Mouse (Mus musculus): Measurements from ENCODE around the gene Haspin. TPM values are rescaled to one million over a fixed set of nuclear protein-coding genes. Genes with fewer than 3 reads are reported as not detected.
A peak's percentile ranks its signal among the peaks of the same experiment; 100 is the strongest.

The Haspin gene
- 5.5 and 6.1 TPM in 2 replicates for polyA plus RNA-seq (2012; rRNA removed)
- polyA plus RNA-seq (2014; fragmentation: Nextera tagmentation; extraction: Ambion mirVana) = 11.2 and 12.6 TPM in 2 replicates

GRCm38 (mm10) chr11:73137591-73138501 is at the start of gene Haspin:
Gene Haspin, minus strand, starts transcription at chr11:73138294.
- Histone ChIP-seq H3K36me3 (ENCODE audit: control insufficient read depth, insufficient read depth, low read length) (peaks cover 7% of the 10 kb centered on the region), H3K4me1 (ENCODE audit: control insufficient read depth, insufficient read depth, low read length) (peaks cover 15% of the 10 kb centered on the region), H3K4me2 (replicated peaks; ENCODE audit: low read depth, low read length, severe bottlenecking) (peak within 1 kb of the TSS; percentile 87), H3K27me3 (ENCODE audit: control insufficient read depth, insufficient read depth, low read length) (no peaks in the 10 kb centered on the region), H3K9me3 (ENCODE audit: control insufficient read depth, low read length) (no peaks in the 10 kb centered on the region), H3K27ac (replicated peaks; ENCODE audit: low read depth, low read length) (no peak within 1 kb of the TSS), H3K9ac (ENCODE audit: low read depth, low read length, severe bottlenecking) (peak within 1 kb of the TSS; percentile 80), H3K4me3 (replicated peaks; ENCODE audit: low read length) (peak within 1 kb of the TSS; percentile 90)
- ATAC-seq (ENCODE audit: low FRiP score, low read depth) (peak; percentile 90), DNase-seq (ENCODE audit: low spot score) (peak; percentile 84)
- TF ChIP-seq POLR2A (IDR thresholded peaks at IDR 0.05; ENCODE audit: borderline replicate concordance, extremely low read depth, insufficient read depth, insufficient read length) = 0 out of 2 replicates have a peak, but pooled peaks have one; percentile 20
- WGBS = under 1% methylated on average over 60 of the region's 84 CpGs

- Histone ChIP-seq H3K9me3 (ENCODE audit: control insufficient read depth, low read length) (no peaks in the 10 kb centered on the region), H3K27ac (replicated peaks; ENCODE audit: low read depth, low read length) (no peak overlapping the region), H3K4me1 (ENCODE audit: control insufficient read depth, insufficient read depth, low read length) (no peaks in the 10 kb centered on the region), H3K4me2 (replicated peaks; ENCODE audit: low read depth, low read length, severe bottlenecking) (no peak overlapping the region), H3K4me3 (replicated peaks; ENCODE audit: low read length) (no peak overlapping the region), H3K36me3 (ENCODE audit: control insufficient read depth, insufficient read depth, low read length) (peaks cover 57% of the 10 kb centered on the region), H3K27me3 (ENCODE audit: control insufficient read depth, insufficient read depth, low read length) (no peaks in the 10 kb centered on the region), H3K9ac (ENCODE audit: low read depth, low read length, severe bottlenecking) (no peak overlapping the region)
- no peak for TF ChIP-seq POLR2A (IDR thresholded peaks at IDR 0.05; ENCODE audit: borderline replicate concordance, extremely low read depth, insufficient read depth, insufficient read length)
- ATAC-seq (ENCODE audit: low FRiP score, low read depth) = no peak
- WGBS = 86% methylated on average over 6 of the region's 6 CpGs
- no peak for DNase-seq (ENCODE audit: low spot score)
Observed at GRCm38 (mm10) chr11:73187231-73187630, 49.1 kb upstream of the Haspin start.

- Histone ChIP-seq H3K27me3 (ENCODE audit: control insufficient read depth, insufficient read depth, low read length) (no peaks in the 10 kb centered on the region), H3K4me1 (ENCODE audit: control insufficient read depth, insufficient read depth, low read length) (no peaks in the 10 kb centered on the region), H3K9me3 (ENCODE audit: control insufficient read depth, low read length) (no peaks in the 10 kb centered on the region), H3K4me3 (replicated peaks; ENCODE audit: low read length) (no peak overlapping the region), H3K9ac (ENCODE audit: low read depth, low read length, severe bottlenecking) (no peak overlapping the region), H3K4me2 (replicated peaks; ENCODE audit: low read depth, low read length, severe bottlenecking) (no peak overlapping the region), H3K27ac (replicated peaks; ENCODE audit: low read depth, low read length) (no peak overlapping the region), H3K36me3 (ENCODE audit: control insufficient read depth, insufficient read depth, low read length) (peaks cover 55% of the 10 kb centered on the region)
- DNase-seq (ENCODE audit: low spot score) (no peak), ATAC-seq (ENCODE audit: low FRiP score, low read depth) (no peak)
- WGBS = 91% methylated on average over 10 of the region's 10 CpGs
- TF ChIP-seq POLR2A (IDR thresholded peaks at IDR 0.05; ENCODE audit: borderline replicate concordance, extremely low read depth, insufficient read depth, insufficient read length) = no peak
Observed at GRCm38 (mm10) chr11:73185872-73186615, 48.0 kb upstream of the Haspin start.

GRCm38 (mm10) chr11:73177895-73178294 is 39.8 kb upstream of the Haspin start:
- 0% methylated on average over 2 of the region's 2 CpGs for WGBS
- ATAC-seq (ENCODE audit: low FRiP score, low read depth) (no peak), DNase-seq (ENCODE audit: low spot score) (no peak)
- peaks cover 14% of the 10 kb centered on the region for H3K4me1 ChIP-seq (ENCODE audit: control insufficient read depth, insufficient read depth, low read length)
- H3K36me3 ChIP-seq (ENCODE audit: control insufficient read depth, insufficient read depth, low read length) = peaks cover 38% of the 10 kb centered on the region
- peak overlapping the region; percentile 98 for H3K4me3 ChIP-seq (replicated peaks; ENCODE audit: low read length)
- peak overlapping the region; percentile 84 for H3K9ac ChIP-seq (ENCODE audit: low read depth, low read length, severe bottlenecking)
- H3K9me3 ChIP-seq (ENCODE audit: control insufficient read depth, low read length) = no peaks in the 10 kb centered on the region
- H3K27me3 ChIP-seq (ENCODE audit: control insufficient read depth, insufficient read depth, low read length) = no peaks in the 10 kb centered on the region
- peak overlapping the region; percentile 11; the same call in 1 of the 2 replicates for H3K27ac ChIP-seq (replicated peaks; ENCODE audit: low read depth, low read length)
- H3K4me2 ChIP-seq (replicated peaks; ENCODE audit: low read depth, low read length, severe bottlenecking) = peak overlapping the region; percentile 74
- TF ChIP-seq POLR2A (IDR thresholded peaks at IDR 0.05; ENCODE audit: borderline replicate concordance, extremely low read depth, insufficient read depth, insufficient read length) = no peak

DNA sequence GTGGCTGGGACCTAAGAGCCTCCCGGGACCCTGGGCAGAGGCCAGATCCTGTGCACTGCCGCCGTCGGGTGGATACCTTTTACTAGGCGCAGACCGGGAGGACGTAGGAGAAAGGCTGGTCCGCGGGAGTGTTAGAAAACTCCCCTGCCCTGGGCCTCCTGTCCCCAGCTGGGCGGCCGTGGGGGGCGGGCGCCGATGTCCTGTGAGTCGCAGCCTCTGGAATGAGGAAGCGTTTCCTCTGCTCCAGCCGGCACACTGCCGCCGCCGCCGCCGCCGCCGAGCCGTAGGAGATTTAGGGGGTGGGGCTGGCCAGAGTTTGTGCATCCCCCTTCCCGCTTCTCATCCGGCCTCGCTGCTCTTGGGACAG is 39.4 kb upstream of the Haspin start:
- Histone ChIP-seq H3K27me3 (ENCODE audit: control insufficient read depth, insufficient read depth, low read length) (no peaks in the 10 kb centered on the region), H3K4me2 (replicated peaks; ENCODE audit: low read depth, low read length, severe bottlenecking) (peak overlapping the region; percentile 74), H3K4me3 (replicated peaks; ENCODE audit: low read length) (peak overlapping the region; percentile 98), H3K4me1 (ENCODE audit: control insufficient read depth, insufficient read depth, low read length) (peaks cover 18% of the 10 kb centered on the region), H3K27ac (replicated peaks; ENCODE audit: low read depth, low read length) (peak overlapping the region; percentile 92), H3K36me3 (ENCODE audit: control insufficient read depth, insufficient read depth, low read length) (peaks cover 36% of the 10 kb centered on the region), H3K9ac (ENCODE audit: low read depth, low read length, severe bottlenecking) (peak overlapping the region; percentile 84), H3K9me3 (ENCODE audit: control insufficient read depth, low read length) (no peaks in the 10 kb centered on the region)
- 0% methylated on average over 21 of the region's 28 CpGs for WGBS
- no peak for TF ChIP-seq POLR2A (IDR thresholded peaks at IDR 0.05; ENCODE audit: borderline replicate concordance, extremely low read depth, insufficient read depth, insufficient read length)
- ATAC-seq (ENCODE audit: low FRiP score, low read depth) (peak; percentile 84), DNase-seq (ENCODE audit: low spot score) (peak; percentile 84)

All from limb, embryonic 14.5 days (tissue).